Mouse (Mus musculus) neural tube, embryonic 12.5 days (tissue): ENCODE measurements around the gene Snx15. TPM values are rescaled to one million over a fixed set of nuclear protein-coding genes. Genes with fewer than 3 reads are reported as not detected.
A peak's percentile ranks its signal among the peaks of the same experiment; 100 is the strongest.

Experiments used
- ATAC-seq: fragments of 200-750 bp; cut with Nextera tagmentation; 2 replicates; pipeline ENCODE4 v1.8.0; 2017; ENCODE audit warnings: low read depth, mild to moderate bottlenecking, moderate TSS enrichment, moderate library complexity; ENCODE audit not compliant: low FRiP score
- H3K27ac ChIP-seq: fragments of 300-500 bp; sonication (generic); 2 replicates; pipeline ENCODE4 v1.5.1; 2016
- H3K27me3 ChIP-seq: fragments of 300-500 bp; sonication (generic); replicated peaks from 2 replicates; pipeline ENCODE4 v1.6.1; 2016; ENCODE audit warnings: mild to moderate bottlenecking
- H3K36me3 ChIP-seq: fragments of 300-500 bp; sonication (generic); 2 replicates; pipeline ENCODE4 v1.6.1; 2016; ENCODE audit warnings: mild to moderate bottlenecking
- H3K4me1 ChIP-seq: fragments of 300-500 bp; sonication (generic); 2 replicates; pipeline ENCODE4 v1.6.1; 2016
- H3K4me2 ChIP-seq: fragments of 300-500 bp; sonication (generic); replicated peaks from 2 replicates; pipeline ENCODE4 v1.6.1; 2016; ENCODE audit warnings: mild to moderate bottlenecking
- H3K4me3 ChIP-seq: fragments of 300-500 bp; sonication (generic); 2 replicates; pipeline ENCODE4 v1.5.1; 2016
- H3K9ac ChIP-seq: fragments of 300-500 bp; sonication (generic); 2 replicates; pipeline ENCODE4 v1.6.1; 2016; ENCODE audit warnings: mild to moderate bottlenecking
- H3K9me3 ChIP-seq: fragments of 300-500 bp; sonication (generic); 2 replicates; pipeline ENCODE4 v1.6.1; 2016; ENCODE audit warnings: mild to moderate bottlenecking
- WGBS: fragments of 180-500 bp; shearing (Covaris S2); methylation state at CpG from one replicate; pipeline ENCODE4 v1.1.7; 2016; 5-methylcytosine and 5-hydroxymethylcytosine counted together
- polyA plus RNA-seq: library from polyadenylated mRNA; unstranded; fragments of >200 nt; fragmentation: Nextera tagmentation; extraction: Ambion mirVana; gene quantifications from 2 replicates; pipeline ENCODE4 v1.2.1, GENCODE M21; 2016

Snx15 gene
- polyA plus RNA-seq, 1 experiment from 2014 or later, result 40.3 TPM

DNA sequence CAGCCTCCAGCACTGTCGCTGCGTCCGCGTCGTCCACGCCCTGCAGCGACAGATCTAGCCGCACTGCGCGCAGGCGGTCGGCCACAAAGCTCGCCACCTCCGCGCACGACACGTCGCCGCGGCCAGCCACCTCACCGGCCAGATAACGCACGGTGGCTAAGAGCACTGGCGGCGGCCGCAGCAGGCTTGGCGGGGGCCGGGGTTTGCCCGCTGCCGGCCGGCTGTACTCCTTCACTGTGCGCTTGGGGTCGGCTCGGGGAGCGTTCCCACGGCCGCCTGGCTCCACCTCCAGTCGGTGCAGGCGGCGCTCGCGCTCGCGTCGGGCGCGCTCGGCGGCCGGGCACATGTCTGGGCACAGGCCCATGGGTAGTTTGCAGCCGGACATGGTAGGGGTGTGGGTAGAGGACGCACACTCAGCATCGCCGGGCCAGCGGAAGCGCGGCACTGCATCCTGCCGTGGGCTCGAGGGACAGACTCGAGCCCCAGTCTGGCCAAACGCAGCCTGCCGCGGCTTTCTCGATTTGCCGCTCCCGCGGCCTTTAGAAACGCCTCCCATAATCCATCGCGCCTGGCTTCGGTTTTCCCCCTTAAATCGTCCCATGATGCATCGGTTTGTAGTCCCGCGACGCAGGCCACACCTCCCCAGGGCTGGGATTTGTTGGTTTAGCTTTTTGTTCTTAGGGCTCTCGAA, 10.0 kb downstream of the Snx15 start, which contains the start of gene Sac3d1:
TSS of gene Sac3d1 (minus strand) at position 665 of the 691 bp plus-strand sequence.
- under 1% methylated on average over 77 of the region's 77 CpGs for WGBS
- peaks cover 32% of the 10 kb centered on the region for H3K36me3 ChIP-seq

DNA sequence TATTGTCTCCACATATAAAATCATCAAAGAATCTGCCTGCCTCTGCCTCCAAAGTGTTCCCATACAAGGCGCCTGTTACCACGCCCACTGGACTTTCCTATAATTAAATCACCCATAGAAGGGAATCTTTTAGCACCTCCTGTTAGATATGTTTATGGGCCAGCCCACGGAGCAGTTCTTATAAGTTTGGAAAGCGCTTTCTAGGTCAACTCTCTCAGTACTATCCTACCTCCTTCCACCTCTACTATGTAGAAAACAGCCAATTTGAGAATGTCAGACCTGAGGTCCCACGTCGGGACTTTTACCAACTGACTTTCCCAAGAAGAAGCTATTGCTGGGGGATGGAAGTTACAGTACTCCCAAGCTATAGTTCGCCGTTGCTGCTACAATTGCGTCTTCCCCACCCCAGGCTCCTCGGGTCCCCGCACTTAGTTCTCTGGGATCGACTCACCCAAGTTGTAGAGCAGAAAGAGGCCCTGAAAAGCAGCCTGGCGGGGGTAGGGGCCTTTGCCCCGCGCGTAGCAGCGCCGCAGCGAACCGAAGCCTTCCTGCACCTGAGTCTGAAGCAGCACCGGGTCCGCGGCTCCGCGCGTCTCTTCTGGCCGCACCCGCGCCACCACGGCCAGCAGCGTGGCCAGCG, 10.6 kb downstream of the Snx15 start:
- peak overlapping the region; percentile 92 for H3K9ac ChIP-seq
- peak overlapping the region; percentile 95 for H3K4me2 ChIP-seq
- H3K27me3 ChIP-seq, result no peaks in the 10 kb centered on the region
- H3K27ac ChIP-seq, result peak overlapping the region; percentile 86
- ATAC-seq, result no peak; the same call in 1 of the 2 replicates
- peak overlapping the region; percentile 86 for H3K4me3 ChIP-seq
- 6% methylated on average over 32 of the region's 32 CpGs for WGBS
- no peaks in the 10 kb centered on the region for H3K9me3 ChIP-seq
- H3K36me3 ChIP-seq, result peaks cover 34% of the 10 kb centered on the region
- H3K4me1 ChIP-seq, result peaks cover 25% of the 10 kb centered on the region

More for the DNA sequence above, 10.0 kb downstream of the Snx15 start, which contains the start of gene Sac3d1:
- ATAC-seq, result peak; percentile 84
- H3K4me2 ChIP-seq, result peak within 1 kb of the TSS; percentile 95
- peak within 1 kb of the TSS; percentile 92 for H3K9ac ChIP-seq
- H3K27me3 ChIP-seq, result no peaks in the 10 kb centered on the region
- H3K9me3 ChIP-seq, result no peaks in the 10 kb centered on the region
- peak within 1 kb of the TSS; percentile 86 for H3K4me3 ChIP-seq
- peak within 1 kb of the TSS; percentile 86 for H3K27ac ChIP-seq
- H3K4me1 ChIP-seq, result peaks cover 25% of the 10 kb centered on the region

DNA sequence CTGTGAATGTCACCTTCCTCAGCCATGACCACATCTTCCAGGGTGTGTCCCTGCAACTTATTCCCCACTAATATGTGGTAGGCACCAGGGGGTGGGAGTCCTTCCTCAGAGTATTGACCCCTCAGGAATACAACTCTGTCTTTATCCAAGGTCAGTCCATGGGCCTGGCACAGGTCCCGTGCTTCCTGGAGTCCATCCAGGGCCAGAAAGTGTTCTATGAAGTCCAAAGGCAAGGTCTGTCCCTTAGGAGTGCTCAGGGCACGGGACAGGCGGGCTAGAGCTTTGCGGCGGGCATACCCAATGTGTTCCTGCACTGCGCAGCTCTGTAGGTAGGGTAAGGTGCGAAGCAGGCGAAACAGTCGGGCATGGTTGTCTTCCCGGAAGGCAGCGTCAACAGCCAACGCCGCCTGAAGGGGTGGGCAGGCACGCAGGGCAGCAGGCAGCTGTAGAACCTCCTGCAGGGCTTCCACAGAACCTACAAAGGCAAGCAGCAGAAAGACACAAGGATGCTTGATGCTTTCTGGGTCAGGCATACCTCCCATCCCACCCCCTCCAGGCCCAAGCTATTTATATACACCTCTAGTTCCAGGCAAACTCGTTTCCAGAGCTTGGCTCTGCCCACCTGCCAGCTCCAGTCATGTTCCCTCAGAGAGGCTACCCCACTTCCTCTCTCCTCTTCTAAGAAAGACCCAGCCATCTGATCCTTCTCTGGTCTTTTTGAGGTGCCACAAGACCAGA, 11.8 kb downstream of the Snx15 start:
- no peaks in the 10 kb centered on the region for H3K9me3 ChIP-seq
- H3K27me3 ChIP-seq, result no peaks in the 10 kb centered on the region
- peaks cover 25% of the 10 kb centered on the region for H3K4me1 ChIP-seq
- ATAC-seq, result no peak
- WGBS, result 91% methylated on average over 15 of the region's 15 CpGs
- H3K4me3 ChIP-seq, result peak overlapping the region; percentile 86; the same call in 1 of the 2 replicates
- peaks cover 30% of the 10 kb centered on the region for H3K36me3 ChIP-seq
- peak overlapping the region; percentile 95 for H3K4me2 ChIP-seq
- H3K9ac ChIP-seq, result peak overlapping the region; percentile 2; the same call in 1 of the 2 replicates
- no peak overlapping the region for H3K27ac ChIP-seq

DNA sequence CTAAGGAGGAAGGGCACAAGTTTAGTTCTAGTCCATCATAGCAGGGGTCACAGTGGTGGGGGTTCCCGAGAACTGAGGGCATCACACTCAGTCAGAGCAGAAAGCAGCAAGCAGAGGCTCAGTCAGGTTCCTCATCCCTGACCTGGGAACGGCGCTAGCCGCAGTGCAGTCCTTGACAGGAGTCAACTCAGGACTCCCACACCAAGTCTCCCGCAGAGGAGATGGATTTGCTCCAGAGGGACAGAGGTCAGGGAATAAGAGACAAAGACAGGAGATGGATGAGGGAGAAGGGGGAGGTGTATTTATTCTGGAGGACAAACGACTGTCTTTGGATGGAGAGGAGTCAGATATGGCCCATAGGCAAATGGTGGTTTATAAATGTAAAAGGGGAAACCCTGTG, 15.0 kb downstream of the Snx15 start:
- peaks cover 15% of the 10 kb centered on the region for H3K4me1 ChIP-seq
- no peaks in the 10 kb centered on the region for H3K27me3 ChIP-seq
- H3K4me2 ChIP-seq, result no peak overlapping the region
- H3K9ac ChIP-seq, result no peak overlapping the region
- H3K9me3 ChIP-seq, result no peaks in the 10 kb centered on the region
- H3K4me3 ChIP-seq, result no peak overlapping the region
- peaks cover 29% of the 10 kb centered on the region for H3K36me3 ChIP-seq
- no peak overlapping the region for H3K27ac ChIP-seq
- 70% methylated on average over 6 of the region's 6 CpGs for WGBS
- ATAC-seq, result no peak

DNA sequence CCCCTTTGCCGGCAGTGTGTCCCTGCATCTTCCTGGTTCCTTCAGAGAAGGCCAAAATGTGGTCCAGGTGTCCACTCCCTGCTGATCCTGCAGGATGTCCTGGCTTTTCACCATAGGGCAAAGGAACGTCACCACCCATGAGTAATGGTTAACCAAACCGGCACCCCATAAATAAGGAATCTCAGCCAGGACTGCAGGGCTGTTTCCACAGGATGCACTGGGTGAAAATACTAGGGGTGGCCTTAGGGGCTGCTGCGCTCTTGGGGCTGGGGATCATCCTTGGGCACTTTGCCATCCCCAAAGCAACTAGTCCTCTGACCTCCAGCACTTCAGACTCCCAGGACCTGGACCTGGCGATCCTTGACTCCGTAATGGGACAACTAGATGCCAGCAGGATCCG, 22.5 kb downstream of the Snx15 start, which contains the start of gene Naaladl1:
TSS of gene Naaladl1 (plus strand) at position 197 of the 400 bp plus-strand sequence.
- Histone ChIP-seq H3K9ac (no peak within 1 kb of the TSS), H3K27me3 (no peaks in the 10 kb centered on the region), H3K36me3 (no peaks in the 10 kb centered on the region), H3K27ac (no peak within 1 kb of the TSS), H3K4me1 (no peaks in the 10 kb centered on the region), H3K9me3 (no peaks in the 10 kb centered on the region), H3K4me2 (no peak within 1 kb of the TSS), H3K4me3 (no peak within 1 kb of the TSS)
- ATAC-seq, result no peak
- 89% methylated on average over 7 of the region's 7 CpGs for WGBS

DNA sequence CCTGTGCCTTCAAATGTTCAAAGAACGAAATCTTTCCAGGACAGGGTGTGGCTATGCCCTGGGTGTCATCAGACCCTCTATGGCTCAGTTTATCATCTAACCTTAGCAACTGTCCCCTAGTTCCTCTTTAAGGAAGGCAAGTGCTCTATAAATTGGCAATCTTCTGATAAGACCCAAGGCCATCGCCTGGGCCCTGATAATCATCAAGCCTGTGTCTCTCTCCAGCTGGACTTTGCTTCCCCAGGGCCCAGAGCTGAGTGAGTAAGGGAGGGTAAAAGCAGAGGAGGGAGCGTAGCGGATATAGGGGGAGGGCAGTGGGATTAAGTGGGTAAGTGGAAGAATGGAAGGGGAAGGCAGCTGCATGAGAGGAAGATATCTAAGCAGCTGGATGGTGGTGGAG, 23.6 kb downstream of the Snx15 start:
- Histone ChIP-seq H3K4me1 (no peaks in the 10 kb centered on the region), H3K9ac (no peak overlapping the region), H3K4me3 (no peak overlapping the region), H3K4me2 (no peak overlapping the region), H3K27me3 (no peaks in the 10 kb centered on the region), H3K9me3 (no peaks in the 10 kb centered on the region), H3K27ac (no peak overlapping the region), H3K36me3 (no peaks in the 10 kb centered on the region)
- WGBS, result 93% methylated on average over 4 of the region's 4 CpGs
- no peak for ATAC-seq

DNA sequence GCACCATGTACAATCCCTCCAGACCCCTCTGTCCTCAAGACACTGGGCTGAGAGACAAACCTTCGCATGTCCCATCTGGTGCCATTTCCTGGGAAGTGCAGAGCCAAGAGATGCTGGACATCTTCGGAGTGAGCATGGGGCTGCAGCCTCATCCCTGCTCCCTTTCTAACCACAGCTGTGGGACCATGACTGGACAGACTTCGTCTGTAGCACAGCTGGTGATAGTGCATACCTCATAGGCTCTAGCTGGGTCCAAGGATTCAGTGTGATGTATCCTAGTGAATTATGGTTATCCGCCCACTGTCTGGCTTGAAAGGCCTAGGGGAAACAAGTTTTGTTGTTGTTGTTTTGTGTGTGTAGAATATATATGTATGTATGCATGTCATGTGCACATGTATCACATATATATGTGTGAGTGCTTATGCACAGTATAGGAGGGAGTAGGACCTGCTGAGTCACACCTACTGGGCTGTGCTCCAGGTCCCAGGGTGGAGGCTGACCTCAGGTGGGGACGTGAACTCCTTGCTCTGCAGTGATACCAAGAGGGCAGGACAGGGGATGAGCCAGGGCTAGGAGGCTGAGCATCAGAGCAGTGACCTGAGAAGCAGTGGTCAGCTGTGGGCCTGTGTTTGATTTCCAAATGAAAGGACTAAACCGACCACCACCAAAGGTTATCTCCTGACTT, 25.8 kb downstream of the Snx15 start:
- Histone ChIP-seq H3K27ac (no peak overlapping the region), H3K9me3 (no peaks in the 10 kb centered on the region), H3K9ac (no peak overlapping the region), H3K4me1 (no peaks in the 10 kb centered on the region), H3K4me2 (no peak overlapping the region), H3K4me3 (no peak overlapping the region), H3K36me3 (peaks cover 6% of the 10 kb centered on the region; the same call in 1 of the 2 replicates), H3K27me3 (no peaks in the 10 kb centered on the region)
- 85% methylated on average over 6 of the region's 6 CpGs for WGBS
- no peak for ATAC-seq

DNA sequence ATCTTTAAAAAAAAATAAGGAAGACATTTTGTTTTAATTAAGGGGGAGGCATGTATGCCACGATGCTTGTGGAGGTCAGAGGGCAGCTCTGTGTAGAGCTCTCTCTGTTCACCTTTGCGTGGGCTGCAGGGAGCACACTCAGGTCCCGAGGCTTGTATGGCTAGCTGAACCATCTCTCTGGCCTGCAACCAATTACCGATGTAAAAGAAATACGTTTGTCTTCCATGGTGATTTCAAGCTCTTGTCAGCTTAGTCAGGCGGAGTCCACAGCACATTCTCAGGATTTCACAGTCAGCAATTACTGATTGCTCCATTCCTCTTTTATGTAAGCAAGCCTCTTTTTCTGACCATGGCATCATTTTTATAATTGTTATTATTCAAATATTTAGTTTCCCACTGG, 26.9 kb downstream of the Snx15 start:
- Histone ChIP-seq H3K4me2 (no peak overlapping the region), H3K9me3 (no peaks in the 10 kb centered on the region), H3K9ac (no peak overlapping the region), H3K4me3 (no peak overlapping the region), H3K36me3 (peaks cover 6% of the 10 kb centered on the region; the same call in 1 of the 2 replicates), H3K4me1 (no peaks in the 10 kb centered on the region), H3K27ac (no peak overlapping the region), H3K27me3 (no peaks in the 10 kb centered on the region)
- ATAC-seq, result no peak
- 51% methylated on average over 6 of the region's 6 CpGs for whole genome bisulfite sequencing

DNA sequence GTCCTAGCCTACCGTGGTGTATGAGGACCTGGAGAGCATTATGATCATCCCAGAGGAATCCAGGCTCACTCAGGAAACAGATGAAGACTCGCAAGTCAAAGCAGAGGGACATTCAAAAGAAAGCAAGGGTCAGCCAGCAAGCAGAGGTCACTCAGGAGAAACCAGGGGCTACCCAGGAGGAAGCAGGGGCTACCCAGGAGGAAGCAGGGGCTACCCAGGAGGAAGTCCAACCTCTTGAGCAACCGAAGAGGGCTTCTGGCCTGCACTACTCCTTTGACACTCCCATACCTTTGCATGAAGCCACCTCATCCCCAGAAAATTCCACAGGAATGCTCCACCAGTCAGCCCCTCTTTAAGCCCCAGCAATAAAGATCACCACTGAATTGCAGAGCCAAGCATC, 30.3 kb downstream of the Snx15 start:
- 95% methylated on average over 3 of the region's 3 CpGs for WGBS
- ATAC-seq, result no peak
- H3K4me1 ChIP-seq, result no peaks in the 10 kb centered on the region
- no peaks in the 10 kb centered on the region for H3K9me3 ChIP-seq
- H3K27me3 ChIP-seq, result no peaks in the 10 kb centered on the region
- no peak overlapping the region for H3K9ac ChIP-seq
- no peak overlapping the region for H3K27ac ChIP-seq
- no peak overlapping the region for H3K4me2 ChIP-seq
- no peak overlapping the region for H3K4me3 ChIP-seq
- peaks cover 23% of the 10 kb centered on the region; the same call in 1 of the 2 replicates for H3K36me3 ChIP-seq

DNA sequence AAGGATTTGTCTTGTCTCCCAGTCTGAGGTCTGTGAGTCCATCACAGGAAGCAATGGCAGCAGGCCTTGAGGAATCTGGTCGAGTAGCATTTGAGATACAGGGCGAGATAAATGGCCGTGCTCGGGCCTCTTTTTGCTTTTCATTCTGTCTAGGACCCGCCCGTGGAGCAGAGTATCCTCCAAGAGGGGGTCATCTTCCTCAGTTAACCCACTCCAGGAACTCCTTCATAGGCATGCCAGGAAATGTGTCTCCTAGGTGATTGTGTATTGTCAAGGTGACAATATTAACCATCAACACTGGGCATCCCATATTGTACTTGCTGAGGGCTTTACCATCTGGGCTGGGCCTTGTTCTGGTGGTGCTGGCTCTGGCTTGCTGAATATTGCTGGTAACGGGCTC, 34.0 kb downstream of the Snx15 start, which contains the start of gene AC131692.1:
TSS of gene AC131692.1 (plus strand) at position 301 of the 400 bp plus-strand sequence.
- WGBS, result 92% methylated on average over 7 of the region's 7 CpGs
- H3K4me2 ChIP-seq, result no peak within 1 kb of the TSS
- H3K9ac ChIP-seq, result no peak within 1 kb of the TSS
- H3K27me3 ChIP-seq, result no peaks in the 10 kb centered on the region
- H3K9me3 ChIP-seq, result no peaks in the 10 kb centered on the region
- no peak for ATAC-seq
- H3K4me1 ChIP-seq, result no peaks in the 10 kb centered on the region
- no peak within 1 kb of the TSS for H3K4me3 ChIP-seq
- H3K36me3 ChIP-seq, result peaks cover 47% of the 10 kb centered on the region
- H3K27ac ChIP-seq, result no peak within 1 kb of the TSS

DNA sequence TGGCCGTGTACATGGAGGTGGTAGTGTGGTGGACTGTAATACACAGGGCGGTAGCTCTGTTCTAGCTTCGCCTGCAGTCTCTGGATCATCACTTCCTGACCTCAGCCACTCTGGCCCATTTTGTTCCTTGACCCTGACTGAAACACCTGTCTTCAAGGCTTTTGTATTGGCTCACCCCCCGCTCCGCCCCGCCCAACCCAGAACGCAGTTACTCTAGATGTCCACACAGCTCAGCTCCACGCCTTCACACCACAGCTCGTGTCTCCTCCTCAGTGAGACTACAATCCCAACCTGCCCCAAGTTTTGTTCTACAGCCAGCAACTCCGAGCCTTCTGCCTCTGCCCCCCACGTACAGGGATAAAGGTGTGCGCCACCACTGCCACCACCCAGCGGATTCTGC, 39.3 kb downstream of the Snx15 start:
- Histone ChIP-seq H3K36me3 (peaks cover 42% of the 10 kb centered on the region), H3K4me2 (no peak overlapping the region), H3K4me1 (peaks cover 17% of the 10 kb centered on the region), H3K27ac (no peak overlapping the region), H3K4me3 (no peak overlapping the region), H3K27me3 (no peaks in the 10 kb centered on the region), H3K9ac (no peak overlapping the region), H3K9me3 (no peaks in the 10 kb centered on the region)
- ATAC-seq, result no peak
- 93% methylated on average over 13 of the region's 13 CpGs for WGBS
